Mouse (Mus musculus) liver, postnatal 0 days (tissue): Measurements from ENCODE around the gene Ehf.

ENCODE experiments used
- CTCF ChIP-seq: sonication (generic); IDR thresholded peaks from 2 replicates; pipeline ENCODE4 v1.5.1; 2016; ENCODE audit warnings: antibody characterized with exemption, low read depth
- EP300 ChIP-seq: IDR thresholded peaks from 2 replicates; pipeline ENCODE4 v1.6.1; 2016; ENCODE audit warnings: antibody characterized with exemption, low read depth, mild to moderate bottlenecking

GRCm38 (mm10) chr2:103293214-103293613 is 9.9 kb downstream of the Ehf start:
- no peak for TF ChIP-seq CTCF
- TF ChIP-seq EP300: no peak
